Comparison of ENCODE assay signal across 12 mouse cellular contexts in the genomic region with DNA sequence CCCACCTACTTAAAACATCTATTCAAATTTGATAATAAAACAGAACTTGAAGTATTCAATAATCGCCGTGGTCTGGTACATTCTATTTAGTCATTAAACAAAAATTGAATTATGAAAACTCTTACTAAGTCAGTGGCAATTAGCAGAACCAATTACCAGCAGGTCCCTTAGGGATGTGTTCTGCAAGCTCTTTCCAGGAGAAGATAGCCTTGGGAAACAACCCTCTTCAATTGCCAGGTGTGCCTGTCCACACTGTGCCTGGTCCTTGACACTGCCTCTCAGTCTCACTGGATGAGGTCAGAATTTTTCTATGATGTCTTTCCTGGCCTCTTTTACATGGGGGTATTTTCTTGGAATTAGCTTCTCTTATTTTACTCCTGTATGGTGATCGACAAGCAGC.
DNase-seq lines count a peak whose midpoint lies in the region; ATAC-seq lines count a peak whose summit lies in the region.
"Had no signal": no experiment of that assay in that cellular context is flagged by ENCODE, and none has a peak within 500 bp of the region (broad histone marks: within the 10 kb centered on the region; RNA-seq: fewer than 3 reads in every experiment).

No protein-coding gene starts in this region.

- no peak overlapping the region for H3K4me3 ChIP-seq in midbrain, embryonic 13.5 days (replicated peaks)
- H3K4me3 ChIP-seq in midbrain, embryonic 16.5 days (ENCODE audit: low read depth, low read length), result no peak overlapping the region
- H3K4me3 ChIP-seq in limb, embryonic 15.5 days, result no peak overlapping the region
- H3K4me3 ChIP-seq: heart, embryonic 12.5 days; liver, embryonic 15.5 days had no signal

- H3K36me3 ChIP-seq in midbrain, embryonic 13.5 days, result no peaks in the 10 kb centered on the region
- no peaks in the 10 kb centered on the region for H3K36me3 ChIP-seq in midbrain, embryonic 16.5 days (ENCODE audit: control insufficient read depth, insufficient read depth, low read length)
- H3K36me3 ChIP-seq in limb, embryonic 15.5 days, result no peaks in the 10 kb centered on the region
- H3K36me3 ChIP-seq: heart, embryonic 12.5 days; liver, embryonic 15.5 days had no signal

- no peak overlapping the region for H3K4me2 ChIP-seq in midbrain, embryonic 13.5 days (replicated peaks)
- no peak overlapping the region for H3K4me2 ChIP-seq in midbrain, embryonic 16.5 days (ENCODE audit: low read length)
- H3K4me2 ChIP-seq in limb, embryonic 15.5 days, result peak overlapping the region; percentile 37; the same call in 1 of the 2 replicates
- H3K4me2 ChIP-seq: heart, embryonic 12.5 days; liver, embryonic 15.5 days had no signal

- peak; percentile 5 for DNase-seq in cerebellum, adult 9-10 months
- DNase-seq in cerebellum, postnatal 36 days, result no peak
- DNase-seq in spleen, postnatal 10 days (ENCODE audit: low spot score in 2 of 2), result no peak
- DNase-seq in kidney, adult 9 months, result no peak
- DNase-seq: cerebellum, postnatal 25 days; gastrocnemius, postnatal 36 days had no signal

- no peaks in the 10 kb centered on the region for H3K9me3 ChIP-seq in midbrain, embryonic 13.5 days
- no peaks in the 10 kb centered on the region for H3K9me3 ChIP-seq in midbrain, embryonic 16.5 days (replicated peaks; ENCODE audit: control insufficient read depth, low read length, poor library complexity, severe bottlenecking)
- H3K9me3 ChIP-seq in limb, embryonic 15.5 days, result no peaks in the 10 kb centered on the region
- H3K9me3 ChIP-seq: heart, embryonic 12.5 days; liver, embryonic 15.5 days had no signal

- H3K9ac ChIP-seq in midbrain, embryonic 13.5 days (replicated peaks), result no peak overlapping the region
- no peak overlapping the region for H3K9ac ChIP-seq in midbrain, embryonic 16.5 days (ENCODE audit: low read depth, low read length)
- H3K9ac ChIP-seq in limb, embryonic 15.5 days, result no peak overlapping the region
- H3K9ac ChIP-seq: heart, embryonic 12.5 days; liver, embryonic 15.5 days had no signal

- WGBS in midbrain, embryonic 13.5 days, result 81% methylated on average over 3 of the region's 3 CpGs
- WGBS in midbrain, embryonic 16.5 days, result 70% methylated on average over 3 of the region's 3 CpGs
- WGBS in limb, embryonic 15.5 days, result 38% methylated on average over 3 of the region's 3 CpGs

- 0 out of 2 replicates have a peak, but pooled peaks have one; percentile 40 for ATAC-seq in midbrain, embryonic 13.5 days
- no peak for ATAC-seq in midbrain, embryonic 16.5 days
- no peak for ATAC-seq in limb, embryonic 15.5 days (ENCODE audit: insufficient number of reproducible peaks, low FRiP score, low TSS enrichment, low read depth)
- no peak for ATAC-seq in frontal cortex, adult (ENCODE audit: low TSS enrichment)

- peaks cover 21% of the 10 kb centered on the region for H3K4me1 ChIP-seq in midbrain, embryonic 13.5 days (replicated peaks)
- H3K4me1 ChIP-seq in midbrain, embryonic 16.5 days (ENCODE audit: control insufficient read depth, insufficient read depth, low read length), result peaks cover 16% of the 10 kb centered on the region
- peaks cover 16% of the 10 kb centered on the region for H3K4me1 ChIP-seq in limb, embryonic 15.5 days
- H3K4me1 ChIP-seq: liver, embryonic 15.5 days had no signal

- H3K27ac ChIP-seq in midbrain, embryonic 13.5 days, result peak overlapping the region; percentile 37
- no peak overlapping the region for H3K27ac ChIP-seq in midbrain, embryonic 16.5 days (ENCODE audit: low read length)
- H3K27ac ChIP-seq in limb, embryonic 15.5 days, result no peak overlapping the region
- H3K27ac ChIP-seq: liver, embryonic 15.5 days had no signal

- no peaks in the 10 kb centered on the region for H3K27me3 ChIP-seq in midbrain, embryonic 13.5 days
- H3K27me3 ChIP-seq in midbrain, embryonic 16.5 days (ENCODE audit: control insufficient read depth, insufficient read depth, low read depth, low read length), result no peaks in the 10 kb centered on the region
- H3K27me3 ChIP-seq in limb, embryonic 15.5 days, result no peaks in the 10 kb centered on the region
- H3K27me3 ChIP-seq: heart, embryonic 12.5 days; liver, embryonic 15.5 days had no signal
